Mouse (Mus musculus) adrenal gland (tissue): ENCODE data around the gene Ece1.
"Not testable (repeated sequence)": the region's sequence is repeated elsewhere in the genome, so short reads cannot be mapped to it uniquely, and the experiment has no call there.

Source experiments
- intact Hi-C: fragments of 180-260 bp; cut with DNase I; formaldehyde crosslinking; loops from one replicate; pipeline ENCODE4 v1.15.1; 2025
- long read RNA-seq, 2 experiments: library from polyadenylated mRNA; unstranded; transcript quantifications; one replicate each; pipeline ENCODE4 v2.0.0; 2020; ENCODE audit warnings: borderline replicate concordance in 1 of 2; ENCODE audit not compliant: insufficient replicate concordance in 1 of 2

Ece1 gene
- long read RNA-seq, experiment 1, full-length matches to known transcripts: 2 of 66 reads
- long read RNA-seq, experiment 1, partial matches to known transcripts: 54 of 66 reads
- long read RNA-seq, experiment 1, other reads (novel, unspliced or antisense): 10 of 66 reads
- long read RNA-seq, experiment 2, full-length matches to known transcripts: 1 of 46 reads
- long read RNA-seq, experiment 2, partial matches to known transcripts: 6 of 46 reads
- long read RNA-seq, experiment 2, other reads (novel, unspliced or antisense): 39 of 46 reads

GRCm38 (mm10) chr4:137862019-137862418 lies at the start of gene Ece1:
TSS of gene Ece1 (plus strand) at chr4:137862237.
- intact Hi-C loops: no loop called here

- intact Hi-C loops: no loop called here
Measured at GRCm38 (mm10) chr4:137812946-137813708, 48.9 kb upstream of the Ece1 start.

GRCm38 (mm10) chr4:137814140-137814539 lies 47.9 kb upstream of the Ece1 start:
- intact Hi-C loops: no loop called here

GRCm38 (mm10) chr4:137815473-137815872 lies 46.6 kb upstream of the Ece1 start:
- intact Hi-C loops: no loop called here

- intact Hi-C loops: no loop called here
Measured at GRCm38 (mm10) chr4:137816216-137816615, 45.8 kb upstream of the Ece1 start.

- intact Hi-C loops: no loop called here
Measured at GRCm38 (mm10) chr4:137818341-137818740, 43.7 kb upstream of the Ece1 start.

- intact Hi-C loops: no loop called here
Measured at GRCm38 (mm10) chr4:137819487-137819886, 42.5 kb upstream of the Ece1 start.

- intact Hi-C loops: no loop called here
Measured at GRCm38 (mm10) chr4:137820721-137821120, 41.3 kb upstream of the Ece1 start.

GRCm38 (mm10) chr4:137822537-137822936 lies 39.5 kb upstream of the Ece1 start:
- intact Hi-C loops: no loop called here

- intact Hi-C loops: no loop called here
Measured at GRCm38 (mm10) chr4:137823542-137823941, 38.5 kb upstream of the Ece1 start.

- intact Hi-C loops: no loop called here
Measured at GRCm38 (mm10) chr4:137824881-137825280, 37.2 kb upstream of the Ece1 start.

GRCm38 (mm10) chr4:137830380-137830779 lies 31.7 kb upstream of the Ece1 start:
- intact Hi-C loops: no loop called here

- intact Hi-C loops: no loop called here
Measured at GRCm38 (mm10) chr4:137831598-137831997, 30.4 kb upstream of the Ece1 start.

- intact Hi-C loops: loop anchor here (2.0 to 5.0 kb wide), 3 partner anchors 38 to 153 kb away; partner anchors contain the start of gene Alpl
Measured at GRCm38 (mm10) chr4:137835624-137836337, 26.3 kb upstream of the Ece1 start.

GRCm38 (mm10) chr4:137836741-137837140 lies 25.3 kb upstream of the Ece1 start:
- intact Hi-C loops: loop anchor here (2.0 to 5.0 kb wide), 3 partner anchors 39 to 154 kb away; partner anchors contain the start of gene Alpl

GRCm38 (mm10) chr4:137837792-137838191 lies 24.2 kb upstream of the Ece1 start:
- intact Hi-C loops: loop anchor here (2.0 to 5.0 kb wide), 3 partner anchors 40 to 155 kb away; partner anchors contain the start of gene Alpl

- intact Hi-C loops: loop anchor here (5.0 kb wide), 2 partner anchors 41 to 156 kb away; partner anchors contain the start of gene Alpl
Measured at GRCm38 (mm10) chr4:137838791-137839190, 23.2 kb upstream of the Ece1 start.

- intact Hi-C loops: loop anchor here (5.0 kb wide), 2 partner anchors 42 to 157 kb away; partner anchors contain the start of gene Alpl
Measured at GRCm38 (mm10) chr4:137839452-137839851, 22.6 kb upstream of the Ece1 start.

- intact Hi-C loops: loop anchor here (2.0 kb wide), 1 partner anchor 106 kb away; no protein-coding TSS in a partner anchor
Measured at GRCm38 (mm10) chr4:137844656-137845055, 17.4 kb upstream of the Ece1 start.

- intact Hi-C loops: not testable (repeated sequence)
Measured at GRCm38 (mm10) chr4:137847651-137848050, 14.4 kb upstream of the Ece1 start.

- intact Hi-C loops: loop anchor here (2.0 to 5.0 kb wide), 2 partner anchors 42 to 103 kb away; no protein-coding TSS in a partner anchor
Measured at GRCm38 (mm10) chr4:137850161-137850560, 11.9 kb upstream of the Ece1 start.
